Mouse (Mus musculus) left cerebral cortex, adult 11 months (tissue): ENCODE results near the gene Trim46.

ENCODE experiments used
- DNase-seq: peaks from one replicate; pipeline ENCODE4 v3.0.0; 2022; ENCODE audit warnings: low spot score

The Trim46 gene

DNA sequence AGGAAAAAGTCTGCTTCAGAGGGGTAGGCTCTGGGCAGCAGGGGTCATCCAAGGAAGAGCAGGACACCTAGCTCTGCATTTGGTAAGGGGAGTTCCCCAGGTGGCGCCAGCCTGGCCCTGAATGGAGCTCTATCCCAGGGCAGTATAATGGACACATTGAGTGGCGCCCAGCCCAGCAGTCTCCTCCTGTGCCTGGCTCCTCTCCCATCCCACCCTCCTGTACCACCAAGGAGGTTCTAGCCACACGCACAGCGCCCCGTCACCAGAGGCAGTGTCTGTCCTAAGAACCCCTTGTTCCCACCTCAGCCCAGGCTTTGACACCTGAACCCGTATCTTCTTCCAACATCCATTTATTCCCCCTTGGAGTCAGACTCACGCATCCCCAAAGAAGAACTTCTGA is 36.4 kb downstream of the Trim46 start:
- DNase-seq = no peak

DNA sequence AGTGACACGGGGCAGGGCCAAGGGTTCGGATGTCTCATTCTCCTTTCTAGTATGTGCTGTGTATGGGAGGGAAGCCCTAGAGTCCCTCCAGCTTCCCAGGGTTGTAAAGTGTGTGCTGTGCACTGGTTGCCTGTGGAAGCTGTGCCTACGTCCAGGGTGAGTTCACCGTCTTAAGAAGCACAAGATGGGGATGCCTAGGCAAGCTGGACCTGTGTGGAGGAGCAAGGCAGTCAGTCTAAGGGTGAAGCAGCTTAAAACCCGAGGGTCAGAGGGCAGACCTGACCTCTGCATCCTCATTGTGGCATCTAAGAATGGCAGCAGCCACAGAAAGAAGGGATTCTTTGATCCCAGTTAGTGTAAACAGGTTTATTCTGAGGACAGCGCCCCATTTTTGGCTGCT is 37.4 kb downstream of the Trim46 start:
- DNase-seq = no peak

DNA sequence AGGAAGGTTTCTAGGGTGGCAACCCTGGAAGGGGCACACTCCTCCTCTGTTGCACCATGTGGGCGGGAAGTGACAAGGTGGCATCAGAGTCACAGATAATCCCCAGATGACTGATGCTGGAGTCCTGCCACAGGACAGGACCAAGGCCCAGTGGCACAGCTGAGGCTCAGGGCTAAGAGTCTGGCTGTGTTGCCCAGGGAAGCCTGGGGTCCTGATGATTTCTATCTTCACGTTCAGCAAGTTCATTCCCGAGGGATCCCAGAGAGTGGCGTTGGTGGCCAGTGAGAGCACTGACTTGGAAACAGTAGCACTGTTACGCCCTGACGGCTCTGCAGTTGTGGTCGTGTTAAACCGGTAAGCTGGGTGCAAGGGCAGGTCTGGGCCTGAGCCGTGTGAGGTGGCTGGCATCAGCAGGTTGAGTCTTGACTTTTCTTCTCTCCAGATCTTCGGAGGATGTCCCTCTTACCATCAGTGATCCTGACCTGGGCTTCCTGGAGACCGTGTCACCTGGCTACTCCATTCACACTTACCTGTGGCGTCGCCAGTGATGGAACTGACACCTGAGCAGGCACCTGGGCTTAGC is 37.9 kb downstream of the Trim46 start:
- no peak for DNase-seq

DNA sequence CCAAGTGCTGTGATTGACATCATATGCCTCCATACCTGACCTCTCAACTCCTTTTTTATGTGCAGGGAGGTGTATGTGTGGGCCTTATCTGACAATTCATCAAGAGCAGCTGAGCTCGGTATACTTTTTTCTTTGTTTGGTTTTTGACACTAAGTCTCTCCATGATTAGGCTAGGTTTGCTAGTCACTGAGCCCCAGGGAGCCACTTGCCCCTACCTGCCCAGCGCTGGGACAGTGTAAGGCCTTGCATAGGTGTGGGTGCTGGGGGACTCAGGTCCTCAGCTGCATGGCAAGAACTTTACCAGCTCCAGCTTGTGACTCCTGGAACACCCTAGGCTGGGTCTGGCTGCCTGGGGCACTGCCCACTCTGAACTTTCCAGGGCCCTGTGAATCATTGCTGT is 39.4 kb downstream of the Trim46 start:
- DNase-seq = no peak

DNA sequence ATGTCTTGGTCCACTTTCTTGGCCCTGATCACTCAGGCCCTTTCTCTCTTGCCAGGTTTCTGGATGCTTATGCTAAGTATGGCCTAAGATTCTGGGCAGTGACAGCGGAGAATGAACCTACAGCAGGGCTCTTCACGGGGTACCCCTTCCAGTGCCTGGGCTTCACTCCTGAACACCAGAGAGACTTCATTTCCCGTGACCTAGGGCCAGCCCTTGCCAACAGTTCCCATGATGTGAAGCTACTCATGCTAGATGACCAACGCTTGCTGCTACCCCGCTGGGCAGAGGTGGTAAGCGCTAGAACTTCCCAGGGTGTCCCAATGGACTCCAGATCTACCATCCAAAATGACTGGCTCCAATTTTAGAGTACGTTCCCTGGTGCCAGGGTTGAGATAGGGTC is 40.0 kb downstream of the Trim46 start:
- DNase-seq = no peak

DNA sequence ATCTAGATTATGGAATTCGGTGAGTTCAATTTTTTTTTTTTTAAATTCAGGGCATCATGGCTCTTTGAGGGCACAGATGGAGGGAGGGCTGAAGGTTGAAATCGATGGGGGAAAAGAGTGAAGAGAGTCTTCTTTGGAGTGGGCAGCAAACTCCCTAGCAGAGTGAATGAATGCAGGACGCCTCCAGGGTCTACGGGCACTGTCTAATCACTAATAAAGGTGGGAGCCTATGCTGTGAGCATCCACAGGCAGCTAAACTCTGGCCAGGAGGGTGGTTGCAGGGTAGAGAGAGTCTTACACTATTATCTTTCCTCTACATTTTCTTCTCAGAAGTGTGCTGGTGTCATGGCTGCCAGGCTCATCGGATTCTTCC is 43.0 kb downstream of the Trim46 start:
- no peak for DNase-seq

DNA sequence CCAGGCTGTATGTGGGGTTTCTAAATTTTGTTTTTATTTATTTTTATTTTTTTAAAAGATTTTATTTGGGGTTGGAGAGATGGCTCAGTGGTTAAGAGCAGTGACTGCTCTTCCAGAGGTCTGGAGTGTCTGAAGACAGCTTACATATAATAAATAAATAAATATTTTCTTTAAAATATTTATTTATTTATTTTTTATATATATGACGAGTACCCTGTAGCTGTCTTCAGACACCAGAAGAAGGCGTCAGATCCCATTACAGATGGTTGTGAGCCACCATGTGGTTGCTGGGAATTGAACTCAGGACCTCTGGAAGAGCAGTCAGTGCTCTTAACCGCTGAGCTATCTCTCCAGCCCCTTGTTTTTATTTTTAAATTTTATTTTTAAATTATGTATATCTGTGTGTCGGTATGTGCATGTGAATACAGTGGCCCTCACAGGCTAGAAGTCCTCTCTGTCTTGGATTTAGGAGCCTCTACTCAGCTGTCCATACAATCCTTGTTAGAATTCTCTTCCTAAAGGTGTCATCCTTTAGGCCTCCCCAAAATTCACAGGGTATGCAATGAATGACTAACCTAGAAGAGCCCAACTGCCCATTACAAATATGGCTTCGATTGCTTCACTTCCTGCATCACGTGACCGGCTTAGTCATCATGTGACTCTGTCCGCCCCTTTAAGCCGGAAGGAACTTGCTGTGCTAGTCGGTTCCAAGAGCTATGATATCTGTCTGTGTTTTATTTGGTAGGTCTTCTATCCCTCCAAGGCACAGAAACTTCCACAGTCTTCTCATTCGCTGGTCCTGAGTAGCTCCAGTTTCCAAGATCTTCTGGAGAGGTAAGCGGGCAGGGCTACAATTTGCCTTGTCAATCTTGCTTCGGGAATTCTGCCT is 43.6 kb downstream of the Trim46 start, which contains the start of gene Gba:
Gene Gba (plus strand): TSS at position 676 of the 889 bp plus-strand sequence.
- peak; percentile 84 for DNase-seq

DNA sequence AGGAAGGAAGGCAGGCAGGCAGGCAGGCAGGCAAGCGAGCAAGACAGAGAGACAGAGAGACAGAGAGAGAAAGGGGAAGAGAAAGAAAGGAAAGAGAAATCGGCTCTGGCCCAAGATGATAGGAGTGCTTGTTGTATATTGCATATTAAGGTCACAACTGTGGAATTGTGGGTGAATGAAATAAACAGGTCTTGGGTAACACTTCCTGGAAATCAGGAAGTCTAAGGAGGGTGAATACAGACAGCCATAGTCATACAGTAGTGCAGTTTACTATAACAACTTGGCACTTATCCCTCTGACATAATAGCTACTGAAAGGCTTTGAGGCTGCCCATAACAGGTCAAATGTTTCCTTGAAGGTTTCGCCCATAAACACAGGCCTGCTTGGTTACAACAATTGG is 46.3 kb downstream of the Trim46 start:
- DNase-seq = no peak

DNA sequence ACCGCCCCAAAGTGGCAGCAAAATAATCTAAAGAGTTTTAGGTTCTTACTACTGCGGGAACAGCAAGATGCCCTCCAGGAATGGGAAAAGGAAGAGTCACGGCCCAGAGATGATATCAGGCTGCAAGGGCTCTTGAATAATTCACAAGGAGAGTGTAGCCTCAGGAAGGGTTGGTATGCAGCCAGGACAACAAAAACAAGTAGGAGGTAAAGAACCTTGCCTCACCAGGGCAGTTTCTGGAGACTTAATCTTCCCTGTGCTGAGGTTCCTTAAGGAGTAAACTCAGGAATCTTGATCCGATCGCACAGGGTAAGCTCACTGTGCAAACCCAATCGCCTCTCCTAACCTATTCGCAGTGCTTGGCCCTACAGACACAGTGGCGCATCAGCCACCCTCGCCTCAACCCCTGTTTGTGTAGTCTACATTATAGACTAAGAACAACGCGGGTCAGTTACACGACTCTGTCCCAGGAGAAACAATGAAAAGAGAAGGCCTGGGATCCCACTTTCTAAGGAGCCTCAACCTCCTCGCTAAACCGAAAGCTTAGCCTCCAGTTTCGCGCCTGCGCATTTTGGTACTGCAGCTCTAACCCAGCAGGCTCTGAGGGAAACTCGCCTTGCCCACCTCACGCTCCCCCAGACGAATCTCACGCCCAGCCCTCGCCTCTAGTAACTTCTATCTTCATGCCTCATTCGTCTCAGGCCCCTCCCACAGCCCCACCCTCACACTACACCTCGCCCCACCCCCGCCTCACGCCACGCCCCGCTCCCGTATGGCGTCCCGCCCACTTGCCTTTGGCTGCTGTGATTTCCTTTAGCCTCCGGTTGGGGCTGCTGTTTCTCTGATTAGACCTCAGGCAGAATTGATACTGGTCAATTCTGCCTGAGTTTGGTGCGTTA is 49.9 kb downstream of the Trim46 start:
- peak; percentile 75 for DNase-seq

DNA sequence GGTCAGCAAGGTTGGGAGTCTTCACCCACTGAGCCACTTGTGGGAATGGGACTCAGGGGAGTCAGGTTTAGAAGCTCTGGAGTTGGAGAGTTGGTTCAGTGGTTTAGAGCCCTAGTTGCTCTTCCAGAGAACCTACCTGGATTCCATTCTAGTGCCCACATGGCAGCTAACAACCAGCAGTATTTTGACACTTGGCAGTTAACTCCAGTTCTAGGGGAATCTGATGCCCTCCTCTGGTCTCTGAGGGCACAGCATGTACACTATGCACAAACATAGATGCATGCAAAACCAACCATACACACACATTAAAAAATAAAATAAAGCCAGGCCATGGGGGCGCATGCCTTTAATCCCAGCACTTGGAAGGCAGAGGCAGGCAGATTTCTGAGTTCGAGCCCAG is 52.3 kb downstream of the Trim46 start:
- no peak for DNase-seq

DNA sequence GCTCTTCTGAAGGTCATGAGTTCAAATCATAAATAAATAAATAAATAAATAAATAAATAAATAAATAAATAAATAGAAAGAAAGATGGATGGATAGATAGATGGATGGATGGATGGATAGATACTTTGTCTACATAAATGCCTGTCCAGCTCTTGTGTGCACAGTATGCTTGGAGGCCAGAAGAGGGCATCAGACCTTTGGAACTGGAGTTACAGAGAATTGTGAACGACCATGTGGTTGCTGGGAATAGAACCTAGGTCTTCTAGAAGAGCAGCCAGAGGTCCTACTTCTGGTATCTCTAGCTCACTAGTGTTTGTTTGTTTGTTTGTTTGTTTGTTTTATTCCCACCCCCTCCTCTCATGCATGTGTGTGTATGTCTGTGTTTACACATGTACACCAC is 52.8 kb downstream of the Trim46 start:
- no peak for DNase-seq

DNA sequence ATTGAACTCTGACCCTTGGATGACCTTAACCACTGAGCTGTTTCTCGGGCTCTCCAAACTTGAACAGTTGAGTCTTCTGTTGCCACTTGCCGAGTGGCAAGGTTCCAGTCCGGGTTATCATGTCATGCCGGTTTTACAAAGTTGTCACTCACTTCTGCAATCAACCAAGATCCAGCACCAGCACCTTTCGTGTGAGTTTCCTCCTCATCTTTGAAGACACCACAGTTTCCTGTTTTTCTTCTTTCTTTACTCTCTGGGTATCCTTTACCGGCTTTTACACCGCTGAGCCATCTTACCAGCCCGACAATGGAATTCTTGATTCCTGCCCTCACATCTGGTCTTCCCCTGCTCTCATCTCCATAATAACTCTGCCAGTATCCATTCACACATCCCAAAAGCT is 55.7 kb downstream of the Trim46 start:
- DNase-seq = no peak

DNA sequence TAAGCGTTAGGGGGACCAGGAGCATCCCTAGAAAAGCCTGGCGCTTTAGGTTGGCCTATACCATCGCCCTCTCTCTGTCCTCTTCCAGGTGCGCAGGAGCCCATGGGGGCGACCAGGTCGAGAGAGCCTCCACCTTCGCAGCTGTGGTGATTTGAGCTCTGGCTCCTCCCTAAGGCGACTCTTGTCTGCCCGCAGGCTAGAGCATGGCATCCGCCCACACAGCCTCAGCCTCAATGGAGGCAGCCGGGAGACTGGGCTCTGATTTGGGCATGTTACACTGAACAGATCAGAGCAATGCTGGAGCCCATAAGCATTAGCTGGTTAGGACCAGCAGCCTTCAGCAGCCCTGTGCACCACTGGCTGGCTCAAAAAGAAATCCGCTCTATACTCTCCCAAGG is 57.6 kb downstream of the Trim46 start:
- no peak for DNase-seq

DNA sequence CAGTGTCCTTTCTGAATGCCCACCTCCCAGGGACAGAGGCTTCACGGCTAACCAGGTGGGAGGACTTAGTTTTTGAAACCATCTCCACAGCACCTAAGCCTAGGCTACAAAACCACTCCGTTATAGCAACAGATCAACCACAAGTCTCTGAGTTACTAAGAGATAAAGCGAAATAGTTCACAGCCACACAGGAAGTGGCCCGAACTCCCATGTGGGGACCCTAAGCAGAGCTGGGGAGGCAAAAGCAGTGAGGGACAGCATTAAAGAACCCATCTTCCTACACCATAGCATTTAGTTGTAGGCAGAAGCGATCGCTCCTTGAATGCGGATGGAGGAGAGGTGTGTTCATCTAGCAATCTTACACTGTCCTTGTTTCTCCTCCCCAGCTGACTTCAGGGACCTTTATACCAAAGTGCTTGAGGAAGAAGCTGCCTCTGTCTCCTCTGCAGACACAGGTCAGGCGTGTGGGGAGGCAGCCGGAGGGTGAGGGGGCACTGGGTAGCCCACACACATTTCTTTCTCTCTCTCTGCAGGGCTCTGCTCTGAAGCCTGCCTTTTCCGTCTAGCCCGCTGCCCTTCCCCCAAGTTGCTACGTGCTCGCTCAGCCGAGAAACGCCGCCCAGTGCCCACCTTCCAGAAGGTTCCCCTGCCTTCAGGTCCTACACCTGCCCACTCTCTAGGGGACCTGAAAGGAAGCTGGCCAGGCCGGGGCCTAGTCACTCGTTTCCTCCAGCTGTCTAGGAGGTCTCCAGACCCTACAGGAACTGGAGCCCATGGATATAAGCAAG is 58.2 kb downstream of the Trim46 start:
- no peak for DNase-seq

DNA sequence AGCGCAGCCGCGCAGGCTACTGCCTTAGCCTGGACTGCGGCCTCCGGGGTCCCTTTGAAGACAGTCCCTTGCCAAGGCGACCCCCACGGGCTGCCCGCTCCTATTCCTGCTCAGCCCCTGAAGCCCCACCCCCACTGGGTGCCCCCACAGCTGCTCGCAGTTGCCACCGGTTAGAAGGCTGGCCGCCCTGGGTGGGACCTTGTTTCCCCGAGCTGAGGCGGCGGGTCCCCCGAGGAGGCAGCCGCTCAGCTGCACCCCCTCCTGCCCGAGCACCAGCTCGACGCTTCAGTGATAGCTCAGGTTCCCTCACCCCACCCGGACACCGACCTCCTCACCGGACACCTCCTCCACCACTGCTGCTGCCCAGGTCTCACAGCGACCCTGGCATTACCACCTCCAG is 58.9 kb downstream of the Trim46 start:
- no peak for DNase-seq
